Mouse (Mus musculus) heart, postnatal 0 days (tissue): ENCODE data around the gene Flnb.

ENCODE experiments used
- CTCF ChIP-seq: IDR thresholded peaks from 2 replicates; pipeline ENCODE4 v1.5.1; 2016; ENCODE audit warnings: antibody characterized with exemption, control low read depth, low read depth
- EP300 ChIP-seq: IDR thresholded peaks from 2 replicates; pipeline ENCODE4 v1.6.1; 2016; ENCODE audit warnings: antibody characterized with exemption, low read depth

DNA sequence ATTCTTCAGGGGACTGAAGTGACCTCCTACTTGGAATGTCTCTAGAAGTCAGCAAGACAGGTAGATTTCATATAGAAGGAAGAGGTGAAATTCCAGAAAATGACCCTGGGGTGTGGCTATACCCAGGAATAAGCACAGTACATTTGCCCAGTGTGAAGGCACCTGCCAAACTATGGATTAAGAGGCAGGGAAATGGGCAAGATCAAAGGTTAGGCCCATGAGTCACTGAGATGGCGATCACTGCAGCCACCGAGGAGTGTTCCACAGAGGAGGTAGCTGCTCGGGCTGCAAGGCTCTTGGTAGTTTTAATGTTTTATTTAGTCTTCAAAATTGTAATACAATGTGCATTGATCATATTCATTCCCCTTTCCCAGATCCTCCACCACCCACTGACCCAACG lies 21.8 kb upstream of the Flnb start:
- TF ChIP-seq CTCF (no peak), EP300 (no peak)
